Mouse (Mus musculus) adrenal gland, adult 18-20 months (tissue): Measurements from ENCODE around the gene Pak1ip1. TPM values are rescaled to one million over a fixed set of nuclear protein-coding genes. Genes with fewer than 3 reads are reported as not detected.

Source experiments
- DNase-seq, 2 experiments: peaks; one replicate each; pipeline ENCODE4 v3.0.0; 2021 to 2022; ENCODE audit warnings: low spot score in 2 of 2
- total RNA-seq, 2 experiments: library from RNA; stranded (reverse); gene quantifications; 1 replicate in 1 of 2; 2 replicates in 1 of 2; pipeline ENCODE4 v1.2.3; 2021

Gene Pak1ip1
- total RNA-seq, 2 experiments from 2014 or later: 56.9 to 58.2 TPM

GRCm38 (mm10) chr13:41000140-41000925 lies 490 bp upstream of the Pak1ip1 start:
- peak; percentile 45 to 46 for DNase-seq

GRCm38 (mm10) chr13:41002001-41002400 lies 1.2 kb downstream of the Pak1ip1 start:
- DNase-seq: no peak

- DNase-seq: no peak
These were observed 5.4 kb downstream of the Pak1ip1 start for GRCm38 (mm10) chr13:41006244-41006643.

- no peak for DNase-seq
These were observed 7.4 kb downstream of the Pak1ip1 start for GRCm38 (mm10) chr13:41008271-41008670.

GRCm38 (mm10) chr13:41008946-41009345 lies 8.1 kb downstream of the Pak1ip1 start:
- no peak for DNase-seq

- DNase-seq: peak; percentile 91
These were observed 15.2 kb downstream of the Pak1ip1 start, which contains the start of gene Tmem14c for GRCm38 (mm10) chr13:41015829-41016634. Gene Tmem14c (plus strand): TSS chr13:41016292.

- no peak for DNase-seq
These were observed 16.1 kb downstream of the Pak1ip1 start for GRCm38 (mm10) chr13:41016797-41017405.

- DNase-seq: no peak
These were observed 17.0 kb downstream of the Pak1ip1 start for GRCm38 (mm10) chr13:41017832-41018231.

GRCm38 (mm10) chr13:41018236-41018635 lies 17.4 kb downstream of the Pak1ip1 start:
- DNase-seq: no peak

- DNase-seq: no peak
These were observed 18.2 kb downstream of the Pak1ip1 start for GRCm38 (mm10) chr13:41018756-41019591.

GRCm38 (mm10) chr13:41020494-41020893 lies 19.7 kb downstream of the Pak1ip1 start:
- no peak for DNase-seq

- DNase-seq: no peak
These were observed 20.8 kb downstream of the Pak1ip1 start for GRCm38 (mm10) chr13:41021607-41022006.

- DNase-seq: no peak
These were observed 21.3 kb downstream of the Pak1ip1 start for GRCm38 (mm10) chr13:41022099-41022498.

GRCm38 (mm10) chr13:41030098-41030497 lies 29.3 kb downstream of the Pak1ip1 start:
- no peak for DNase-seq

- DNase-seq: no peak
These were observed 41.7 kb downstream of the Pak1ip1 start for GRCm38 (mm10) chr13:41042511-41042910.

GRCm38 (mm10) chr13:41045901-41046300 lies 45.1 kb downstream of the Pak1ip1 start:
- DNase-seq: no peak

GRCm38 (mm10) chr13:41047280-41047679 lies 46.5 kb downstream of the Pak1ip1 start:
- no peak for DNase-seq

- DNase-seq: no peak
These were observed 51.1 kb downstream of the Pak1ip1 start for GRCm38 (mm10) chr13:41051965-41052364.
